In the genomic region with DNA sequence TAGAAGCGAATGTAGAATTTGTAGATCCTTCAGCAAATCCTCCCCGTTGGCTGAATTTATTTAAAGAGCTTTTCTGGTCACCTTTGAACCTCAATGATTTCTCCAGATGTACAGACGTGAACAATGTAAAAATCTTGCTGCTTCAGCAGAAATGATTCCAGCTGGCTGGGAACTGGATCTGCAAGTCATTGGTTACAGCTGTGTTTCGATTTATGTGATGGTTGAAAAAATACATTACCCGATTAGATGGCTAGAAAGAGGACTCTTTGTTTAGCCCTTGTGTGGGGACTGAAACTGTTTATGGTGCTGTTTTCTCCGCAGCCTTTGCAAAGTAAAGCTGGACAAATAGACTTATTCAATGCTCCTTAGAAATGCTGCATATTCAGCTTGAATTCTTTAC, we compare ENCODE assay signal across 11 mouse cellular contexts. TPM values are rescaled to one million over a fixed set of nuclear protein-coding genes. Genes with fewer than 3 reads are reported as not detected.
DNase-seq lines count a peak whose midpoint lies in the region; ATAC-seq and TF ChIP-seq lines count a peak whose summit lies in the region.
"Had no signal": no experiment of that assay in that cellular context is flagged by ENCODE, and none has a peak within 500 bp of the region (broad histone marks: within the 10 kb centered on the region; RNA-seq: fewer than 3 reads in every experiment).

No protein-coding gene starts in this region.

- no peak overlapping the region for H3K4me3 ChIP-seq in kidney, embryonic 14.5 days (ENCODE audit: low read length)
- no peak overlapping the region for H3K4me3 ChIP-seq in forebrain, postnatal 0 days (ENCODE audit: low read depth, low read length)
- no peak overlapping the region for H3K4me3 ChIP-seq in midbrain, embryonic 14.5 days (replicated peaks; ENCODE audit: low read depth, low read length)

- H3K27me3 ChIP-seq in kidney, embryonic 14.5 days (ENCODE audit: control insufficient read depth, insufficient read depth, low read length): no peaks in the 10 kb centered on the region
- no peaks in the 10 kb centered on the region for H3K27me3 ChIP-seq in forebrain, postnatal 0 days (ENCODE audit: insufficient read depth, low read length)
- H3K27me3 ChIP-seq in midbrain, embryonic 14.5 days (ENCODE audit: control insufficient read depth, insufficient read depth, low read length): no peaks in the 10 kb centered on the region

- no peaks in the 10 kb centered on the region for H3K36me3 ChIP-seq in kidney, embryonic 14.5 days (ENCODE audit: control insufficient read depth, insufficient read depth, low read length)
- H3K36me3 ChIP-seq in forebrain, postnatal 0 days (ENCODE audit: insufficient read depth): no peaks in the 10 kb centered on the region
- no peaks in the 10 kb centered on the region for H3K36me3 ChIP-seq in midbrain, embryonic 14.5 days (ENCODE audit: control insufficient read depth, insufficient read depth, low read length)

- peak overlapping the region; percentile 52; the same call in 1 of the 2 replicates for H3K27ac ChIP-seq in kidney, embryonic 14.5 days (ENCODE audit: low read depth, low read length)
- peak overlapping the region; percentile 64 for H3K27ac ChIP-seq in forebrain, postnatal 0 days (ENCODE audit: low read depth, low read length)
- H3K27ac ChIP-seq in midbrain, embryonic 14.5 days (replicated peaks; ENCODE audit: low read depth, low read length): peak overlapping the region; percentile 74

- 33% methylated on average over 6 of the region's 6 CpGs for whole genome bisulfite sequencing in kidney, embryonic 14.5 days
- WGBS in forebrain, postnatal 0 days: 14% methylated on average over 6 of the region's 6 CpGs
- 28% methylated on average over 6 of the region's 6 CpGs for WGBS in midbrain, embryonic 14.5 days

- H3K4me1 ChIP-seq in kidney, embryonic 14.5 days (ENCODE audit: control insufficient read depth, insufficient read depth, low read length): no peaks in the 10 kb centered on the region
- 0 out of 2 replicates have a peak, but pooled peaks cover 3% of the 10 kb centered on the region for H3K4me1 ChIP-seq in forebrain, postnatal 0 days (ENCODE audit: insufficient read depth)
- peaks cover 13% of the 10 kb centered on the region for H3K4me1 ChIP-seq in midbrain, embryonic 14.5 days (ENCODE audit: control insufficient read depth, insufficient read depth, low read length)

- DNase-seq in kidney, adult 8-10 months: no peak
- DNase-seq in embryo, embryonic 11 days: peak; percentile 82
- peak; percentile 61 for DNase-seq in forebrain, postnatal 0 days
- DNase-seq in midbrain, embryonic 14.5 days: peak; percentile 66
- no peak for DNase-seq in urinary bladder, postnatal 36 days (ENCODE audit: low spot score in 2 of 2)
- DNase-seq in right cerebral cortex, adult 18-20 months: no peak
- DNase-seq in layer of hippocampus, adult 8-10 months (ENCODE audit: low spot score in 2 of 2): no peak
- DNase-seq: cerebellum, adult 11-12 months had no signal

- ATAC-seq in kidney, embryonic 14.5 days (ENCODE audit: low FRiP score, low TSS enrichment): peak; percentile 55; the same call in 1 of the 2 replicates
- ATAC-seq in forebrain, postnatal 0 days: peak; percentile 55; the same call in 1 of the 2 replicates
- no peak for ATAC-seq in midbrain, embryonic 14.5 days (ENCODE audit: low FRiP score, low TSS enrichment)

- H3K9ac ChIP-seq in kidney, embryonic 14.5 days (ENCODE audit: low read depth, low read length): no peak overlapping the region
- H3K9ac ChIP-seq in forebrain, postnatal 0 days: no peak overlapping the region
- H3K9ac ChIP-seq in midbrain, embryonic 14.5 days (replicated peaks; ENCODE audit: low read length): peak overlapping the region; percentile 31; the same call in 1 of the 2 replicates

- no peak for TF ChIP-seq CTCF in forebrain, postnatal 0 days (IDR thresholded peaks at IDR 0.05; ENCODE audit: low read depth)

- H3K9me3 ChIP-seq in kidney, embryonic 14.5 days (ENCODE audit: control insufficient read depth, low read length): no peaks in the 10 kb centered on the region
- H3K9me3 ChIP-seq in forebrain, postnatal 0 days (ENCODE audit: low read length): no peaks in the 10 kb centered on the region
- no peaks in the 10 kb centered on the region for H3K9me3 ChIP-seq in midbrain, embryonic 14.5 days (ENCODE audit: control insufficient read depth, low read length)

- H3K4me2 ChIP-seq in kidney, embryonic 14.5 days (replicated peaks; ENCODE audit: low read depth, low read length): no peak overlapping the region
- peak overlapping the region; percentile 26; the same call in 1 of the 2 replicates for H3K4me2 ChIP-seq in forebrain, postnatal 0 days (ENCODE audit: low read depth)
- H3K4me2 ChIP-seq in midbrain, embryonic 14.5 days (ENCODE audit: low read length): peak overlapping the region; percentile 28

RNA-seq across cellular contexts. Expression of a gene that starts 34.6 kb away (rescaled TPM):
- polyA plus RNA-seq in kidney, embryonic 14.5 days (2014; fragmentation: Nextera tagmentation; extraction: Ambion mirVana): not detected in 2 replicates
- not detected in 2 replicates for total RNA-seq in forebrain, postnatal 0 days (2014; rRNA removed)
- not detected in 2 replicates for polyA plus RNA-seq in forebrain, postnatal 0 days (2015; fragmentation: Nextera tagmentation; extraction: Ambion mirVana)
- not detected in 2 replicates for polyA plus RNA-seq in midbrain, embryonic 14.5 days (2014; fragmentation: Nextera tagmentation; extraction: Ambion mirVana)
- total RNA-seq in layer of hippocampus, adult 8-10 months (2022): not detected
- total RNA-seq: MEL had no signal
- polyA plus RNA-seq: heart, postnatal 0 days had no signal

Comparison
In these comparisons a context has a peak if more than half of its experiments do, and no peak if none do; other contexts are left out.
1. DNase-seq: peak in embryo, embryonic 11 days (single experiment), forebrain, postnatal 0 days (single experiment) and midbrain, embryonic 14.5 days (single experiment); none in kidney, adult 8-10 months (0 of 2), urinary bladder, postnatal 36 days (0 of 2), right cerebral cortex, adult 18-20 months (single experiment) and layer of hippocampus, adult 8-10 months (0 of 2).
2. Peak in every context shown above with its lines, with median percentiles within 50 percentile points of each other: H3K27ac ChIP-seq.